Mouse (Mus musculus) heart, postnatal 4 days (tissue): ENCODE data around the gene Vnn3. TPM values are rescaled to one million over a fixed set of nuclear protein-coding genes. Genes with fewer than 3 reads are reported as not detected.
A peak's percentile ranks its signal among the peaks of the same experiment; 100 is the strongest.

Source experiments
- DNase-seq: peaks from one replicate; pipeline ENCODE4 v3.0.0; 2021
- total RNA-seq, 2 experiments: library from RNA; stranded (reverse); gene quantifications; 2 replicates each; pipeline ENCODE4 v1.2.3; 2021

Gene Vnn3
- under 1 TPM in 1 of 2 experiments, not detected in 1; 0.19 TPM for total RNA-seq

GRCm38 (mm10) chr10:23851228-23851912 is at the start of gene Vnn3:
Gene Vnn3, plus strand, starts transcription at chr10:23851462.
- DNase-seq = no peak

- no peak for DNase-seq
Measured at GRCm38 (mm10) chr10:23802911-23803310, 48.4 kb upstream of the Vnn3 start.

- DNase-seq = no peak
Measured at GRCm38 (mm10) chr10:23804665-23805064, 46.6 kb upstream of the Vnn3 start.

- DNase-seq = no peak
Measured at GRCm38 (mm10) chr10:23806201-23806600, 45.1 kb upstream of the Vnn3 start.

- DNase-seq = peak; percentile 83
Measured at GRCm38 (mm10) chr10:23811635-23812437, 39.4 kb upstream of the Vnn3 start.

DNA sequence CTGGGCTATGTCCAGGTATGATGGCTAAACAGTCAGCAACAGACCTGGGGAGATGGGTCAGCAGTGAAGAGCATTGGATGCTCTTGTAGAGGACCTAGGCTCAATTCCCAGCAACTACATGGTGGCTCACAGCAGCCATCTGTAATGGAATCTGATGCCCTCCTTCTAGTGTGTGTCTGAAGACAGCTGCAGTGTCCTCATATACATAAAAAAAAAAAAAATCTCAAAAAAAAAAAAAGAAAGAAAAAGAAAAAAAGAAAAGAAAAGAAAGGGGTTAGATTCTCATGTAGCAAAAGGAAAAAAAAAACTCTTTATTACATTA is 38.9 kb upstream of the Vnn3 start:
- DNase-seq = no peak

- DNase-seq = no peak
Measured at GRCm38 (mm10) chr10:23812852-23813766, 38.2 kb upstream of the Vnn3 start.

DNA sequence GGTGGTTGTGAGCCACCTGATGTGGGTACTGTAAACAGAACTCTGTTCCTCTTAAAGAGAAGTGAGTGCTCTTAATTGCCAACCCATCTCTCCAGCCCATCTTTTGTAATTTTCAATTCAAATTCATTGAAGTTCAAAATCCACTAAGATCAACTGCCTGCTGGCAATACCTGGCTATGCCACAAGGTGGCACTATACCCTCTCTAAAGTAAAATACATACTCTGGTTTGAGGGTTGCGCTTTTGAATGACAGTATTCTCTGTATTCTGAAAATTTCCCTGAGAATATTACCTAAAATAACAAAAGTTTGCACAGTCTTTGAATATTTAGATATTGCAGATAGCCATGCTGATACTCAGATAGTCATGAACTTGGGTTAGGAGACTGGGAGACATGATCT is 36.1 kb upstream of the Vnn3 start:
- peak; percentile 84 for DNase-seq

DNA sequence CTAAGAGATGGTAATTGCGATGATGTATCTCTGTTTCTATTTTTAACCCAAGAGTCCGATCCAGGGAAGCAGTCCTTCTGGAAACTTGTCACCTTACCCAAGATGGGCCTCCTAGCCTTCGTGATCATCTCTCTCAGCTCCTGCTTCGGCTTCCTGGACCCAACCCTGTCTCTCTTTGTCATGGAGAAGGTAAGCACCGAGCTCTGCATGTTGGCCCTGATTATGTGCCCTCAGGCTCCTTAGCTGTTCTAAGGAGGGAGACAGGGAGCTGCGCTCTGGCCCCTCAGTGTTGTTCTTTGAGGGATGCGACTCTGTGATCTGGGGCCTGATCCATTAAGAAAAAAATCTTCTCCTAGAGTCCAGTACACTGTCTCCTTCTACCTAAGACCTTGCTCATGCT is 35.0 kb upstream of the Vnn3 start:
- DNase-seq = no peak

DNA sequence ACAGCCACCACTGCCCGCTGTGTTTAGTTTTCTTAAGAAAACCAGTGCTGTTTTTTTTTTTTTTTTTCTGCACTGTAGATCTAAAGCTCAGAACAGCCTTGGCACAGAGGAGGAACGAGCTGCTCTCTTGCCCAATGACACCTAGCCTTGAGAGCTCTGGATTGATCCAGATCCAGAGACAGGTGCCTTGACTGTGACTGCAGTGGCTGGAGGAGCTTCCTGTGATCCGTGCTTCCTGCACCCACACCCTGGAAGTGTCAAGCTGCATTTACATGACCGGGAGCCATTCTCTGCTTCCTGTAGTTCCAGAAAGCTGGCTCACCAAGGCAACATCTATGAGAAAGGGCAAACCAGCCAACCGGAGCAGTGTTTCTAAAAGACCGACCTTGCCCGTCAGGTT is 24.7 kb upstream of the Vnn3 start:
- DNase-seq = no peak

- no peak for DNase-seq
Measured at GRCm38 (mm10) chr10:23836003-23836964, 15.0 kb upstream of the Vnn3 start.

DNA sequence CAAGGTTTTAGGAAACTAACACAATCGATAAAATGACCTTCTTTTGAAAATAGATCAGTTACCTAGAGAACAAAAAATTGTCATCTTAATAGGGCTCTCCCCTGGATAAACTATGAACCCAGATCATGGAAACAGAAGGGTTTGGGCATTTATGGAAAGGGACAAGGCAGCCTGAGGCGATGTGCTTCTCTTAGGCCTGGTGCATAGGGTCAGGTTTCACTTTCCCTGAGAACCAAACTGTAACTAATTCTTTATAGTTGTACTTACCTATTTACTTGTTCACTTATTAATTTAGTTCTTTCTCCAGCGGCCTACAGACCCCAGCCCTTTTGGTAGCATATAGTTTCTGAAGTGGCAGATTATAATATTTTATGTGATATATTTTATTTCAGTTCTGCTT is 14.1 kb upstream of the Vnn3 start:
- DNase-seq = no peak

DNA sequence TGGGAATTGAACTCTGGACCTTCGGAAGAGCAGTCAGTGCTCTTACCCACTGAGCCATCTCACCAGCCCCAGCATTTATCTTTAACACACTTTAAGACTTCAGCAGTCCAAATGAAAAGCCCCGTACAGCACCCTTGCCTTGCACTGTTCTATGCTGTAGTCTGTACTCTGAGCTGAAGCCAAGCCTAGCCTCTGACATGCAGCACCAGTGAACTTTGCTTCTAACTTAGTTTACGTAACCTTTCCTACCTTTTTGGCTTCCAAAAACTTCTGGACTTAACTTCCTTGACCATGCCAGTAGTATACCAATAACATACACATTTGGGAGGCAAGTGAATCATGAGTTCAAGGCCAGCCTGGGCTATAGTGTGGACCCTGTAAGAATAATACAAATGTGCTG is 12.4 kb upstream of the Vnn3 start:
- no peak for DNase-seq

GRCm38 (mm10) chr10:23839368-23839767 is 11.9 kb upstream of the Vnn3 start:
- DNase-seq = no peak

DNA sequence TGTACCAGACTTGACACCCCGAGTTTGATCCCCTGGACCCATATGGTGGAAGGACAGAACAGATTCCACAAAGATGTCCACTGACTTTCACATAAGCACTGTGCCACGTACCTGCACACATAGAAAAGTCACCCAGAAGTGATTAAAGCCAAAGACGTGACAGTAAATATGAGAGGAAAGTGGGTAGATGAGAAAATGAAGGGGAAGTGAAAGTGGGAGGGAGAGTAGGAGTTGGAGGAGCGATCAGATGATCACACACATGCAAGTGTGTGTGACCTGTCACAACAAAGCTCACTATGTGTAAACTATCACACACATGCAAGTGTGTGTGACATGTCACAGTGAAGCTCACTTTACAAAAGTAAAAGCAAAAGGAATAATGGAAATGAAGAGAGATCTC is 10.8 kb upstream of the Vnn3 start:
- DNase-seq = no peak

DNA sequence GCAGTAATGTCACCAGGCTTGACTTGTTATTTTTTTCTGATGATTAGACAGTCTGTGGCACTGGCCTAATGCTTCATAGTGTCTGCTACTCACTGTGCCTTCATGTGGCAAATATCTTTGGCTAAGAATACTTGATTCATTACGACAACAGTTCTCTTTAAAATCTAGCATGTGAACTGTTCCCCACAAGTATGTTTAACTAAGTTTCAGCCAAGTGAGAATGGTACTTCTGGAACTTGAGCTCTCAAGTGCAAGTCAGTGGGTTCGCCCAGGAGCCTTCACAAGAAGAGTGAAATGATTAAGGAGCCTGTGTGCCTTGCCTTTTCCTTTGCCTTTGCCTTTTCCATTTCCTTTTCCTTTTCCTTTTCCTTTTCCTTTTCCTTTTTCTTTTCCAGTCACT is 834 bp downstream of the Vnn3 start:
- no peak for DNase-seq

- DNase-seq = no peak
Measured at GRCm38 (mm10) chr10:23864362-23865312, 13.4 kb downstream of the Vnn3 start.

DNA sequence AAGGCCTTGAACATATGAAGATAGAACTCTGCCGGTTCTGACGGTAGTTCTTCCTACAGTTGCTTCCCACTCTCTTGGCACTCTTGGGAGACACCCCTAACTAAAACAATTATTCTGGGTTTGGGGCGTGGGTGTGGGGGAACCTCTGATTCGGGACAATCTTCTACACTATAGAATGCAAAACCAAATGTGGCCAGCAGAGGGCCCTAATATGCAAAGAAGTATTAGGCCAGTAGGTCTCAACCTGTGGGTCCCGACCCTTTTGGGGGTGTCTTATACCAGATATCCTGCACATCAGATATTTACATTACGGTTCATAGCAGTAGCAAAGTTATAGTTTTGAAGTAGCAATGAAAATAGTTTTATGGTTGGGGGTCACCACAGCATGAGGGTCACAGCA is 29.4 kb downstream of the Vnn3 start:
- DNase-seq = peak; percentile 21

DNA sequence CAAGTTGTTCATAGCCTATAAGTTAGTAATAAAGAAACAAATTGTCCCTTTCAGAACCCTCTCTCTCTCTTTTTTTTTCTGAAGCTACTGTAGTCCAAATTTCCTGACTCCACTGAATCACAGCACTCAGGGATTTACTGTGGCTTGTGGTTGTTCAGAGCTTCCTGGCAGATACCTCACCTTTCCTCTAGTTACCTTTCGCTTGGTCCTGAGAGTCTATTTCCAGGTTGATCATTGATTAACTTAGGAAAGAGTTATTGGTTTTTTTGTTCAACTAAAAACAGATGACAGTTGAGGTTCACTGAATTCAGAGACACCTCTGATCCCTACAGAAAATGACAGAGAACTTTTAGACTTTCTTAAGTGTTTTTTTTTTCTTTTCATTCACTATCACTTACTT is 33.6 kb downstream of the Vnn3 start:
- DNase-seq = no peak

DNA sequence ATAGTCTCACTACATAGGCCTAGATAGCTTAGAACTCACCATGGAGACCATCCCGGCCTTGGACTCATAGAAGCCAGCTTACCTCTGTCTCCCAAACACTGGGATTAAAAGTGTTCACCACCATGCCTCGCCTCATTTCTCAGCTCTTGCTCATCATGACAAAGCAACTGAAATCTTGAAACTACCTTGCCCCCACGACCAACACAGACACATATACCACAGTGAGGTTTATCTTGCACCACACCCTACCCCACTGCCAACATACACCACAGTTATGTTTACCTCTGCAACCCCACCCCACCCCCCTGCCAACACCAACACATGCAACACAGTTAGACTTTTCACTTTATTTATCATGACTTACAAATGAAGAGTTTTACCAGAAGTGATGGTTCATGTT is 34.8 kb downstream of the Vnn3 start:
- no peak for DNase-seq

GRCm38 (mm10) chr10:23892987-23893386 is 41.7 kb downstream of the Vnn3 start:
- no peak for DNase-seq
